Mouse (Mus musculus): ENCODE results near the gene Zfp385b.

GRCm38 (mm10) chr2:77555980-77556379 is 263.5 kb downstream of the Zfp385b start:
- TF ChIP-seq CTCF (IDR thresholded peaks at IDR 0.05; ENCODE audit: low read depth, low read length) (no peak), POLR2A (IDR thresholded peaks at IDR 0.05; ENCODE audit: extremely low read depth, insufficient read depth, low read length) (no peak)
